Mouse (Mus musculus) layer of hippocampus, adult 9-10 months (tissue): ENCODE results near the gene Snx3.

Source experiments
- DNase-seq: peaks from one replicate; pipeline ENCODE4 v3.0.0; 2022; ENCODE audit warnings: low spot score

The Snx3 gene

DNA sequence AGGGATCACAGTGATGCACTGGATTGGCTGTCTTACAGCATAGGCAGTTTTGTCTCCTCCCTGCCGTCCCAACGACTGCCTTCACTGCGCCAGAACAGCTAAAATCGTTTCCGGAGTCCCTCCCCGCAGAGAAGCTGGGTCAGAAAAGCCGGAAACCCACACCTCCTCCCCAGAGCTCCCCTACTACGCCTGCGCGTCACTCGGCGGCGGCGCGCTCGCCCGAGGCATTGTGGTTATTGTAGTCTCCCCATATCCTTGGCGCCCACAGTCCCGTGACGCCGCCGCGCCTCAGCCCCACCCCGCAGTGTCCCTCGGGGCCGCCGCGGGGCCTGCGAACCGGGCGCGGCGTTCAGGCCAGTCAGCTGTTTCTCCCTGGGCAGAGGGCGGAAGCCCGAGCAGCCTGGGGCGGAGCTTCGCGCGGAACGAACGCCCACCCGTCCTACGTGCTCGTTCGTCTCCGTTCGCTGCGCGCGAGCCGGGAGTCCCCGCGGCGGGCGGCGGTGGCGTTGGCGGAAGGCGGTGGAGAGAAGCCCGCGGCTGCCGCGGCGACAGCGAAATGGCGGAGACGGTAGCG, at the start of gene Snx3:
Gene Snx3, plus strand, starts transcription at position 256 of the 574 bp plus-strand sequence.
- peak; percentile 93 for DNase-seq

DNA sequence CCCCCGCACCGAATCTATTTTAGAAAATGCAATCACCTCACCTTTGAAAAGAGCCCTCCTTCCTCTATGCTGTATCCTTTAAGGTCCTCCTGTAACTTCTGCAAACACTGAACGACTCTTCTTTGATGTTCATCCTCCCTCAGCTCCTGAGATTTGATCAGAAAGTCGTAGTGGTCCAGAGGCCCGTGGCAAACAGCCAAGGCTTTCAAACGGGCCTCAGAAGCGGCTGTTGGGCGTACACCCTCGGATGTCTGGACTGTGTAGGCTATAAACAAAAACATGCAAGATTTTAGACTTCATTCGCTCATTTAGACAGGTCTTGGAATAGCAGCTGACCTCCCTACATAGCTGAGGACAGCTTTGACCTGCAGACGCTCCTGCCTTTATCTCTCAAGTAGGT, 47.6 kb upstream of the Snx3 start:
- DNase-seq: no peak

DNA sequence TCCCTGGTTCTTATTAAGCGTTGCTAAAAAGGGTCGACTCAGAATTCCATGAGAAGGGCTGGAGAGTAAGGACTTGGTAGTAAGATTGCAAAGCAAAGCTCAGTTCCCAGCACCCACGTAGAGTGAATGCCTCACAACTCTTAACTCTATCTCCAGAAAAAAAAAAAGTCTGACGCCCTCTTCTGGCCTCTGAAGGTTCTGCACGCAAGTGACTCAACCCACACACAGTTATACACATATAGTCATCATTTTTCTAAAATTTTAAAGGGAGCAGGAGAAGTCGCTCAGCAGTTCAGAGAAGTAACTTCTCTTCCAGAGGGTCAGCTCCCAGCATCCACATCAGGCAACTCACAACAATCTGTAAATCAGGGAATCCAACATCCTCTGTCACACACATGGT, 47.1 kb upstream of the Snx3 start:
- DNase-seq: no peak

GRCm38 (mm10) chr10:42455981-42456380, 45.8 kb upstream of the Snx3 start:
- DNase-seq: no peak

GRCm38 (mm10) chr10:42457557-42458191, 44.2 kb upstream of the Snx3 start:
- DNase-seq: no peak

GRCm38 (mm10) chr10:42464224-42464623, 37.6 kb upstream of the Snx3 start:
- no peak for DNase-seq

- no peak for DNase-seq
Observed at GRCm38 (mm10) chr10:42464805-42465204, 37.0 kb upstream of the Snx3 start.

GRCm38 (mm10) chr10:42474946-42475514, 26.8 kb upstream of the Snx3 start:
- no peak for DNase-seq

- no peak for DNase-seq
Observed at GRCm38 (mm10) chr10:42476774-42477475, 24.9 kb upstream of the Snx3 start.

DNA sequence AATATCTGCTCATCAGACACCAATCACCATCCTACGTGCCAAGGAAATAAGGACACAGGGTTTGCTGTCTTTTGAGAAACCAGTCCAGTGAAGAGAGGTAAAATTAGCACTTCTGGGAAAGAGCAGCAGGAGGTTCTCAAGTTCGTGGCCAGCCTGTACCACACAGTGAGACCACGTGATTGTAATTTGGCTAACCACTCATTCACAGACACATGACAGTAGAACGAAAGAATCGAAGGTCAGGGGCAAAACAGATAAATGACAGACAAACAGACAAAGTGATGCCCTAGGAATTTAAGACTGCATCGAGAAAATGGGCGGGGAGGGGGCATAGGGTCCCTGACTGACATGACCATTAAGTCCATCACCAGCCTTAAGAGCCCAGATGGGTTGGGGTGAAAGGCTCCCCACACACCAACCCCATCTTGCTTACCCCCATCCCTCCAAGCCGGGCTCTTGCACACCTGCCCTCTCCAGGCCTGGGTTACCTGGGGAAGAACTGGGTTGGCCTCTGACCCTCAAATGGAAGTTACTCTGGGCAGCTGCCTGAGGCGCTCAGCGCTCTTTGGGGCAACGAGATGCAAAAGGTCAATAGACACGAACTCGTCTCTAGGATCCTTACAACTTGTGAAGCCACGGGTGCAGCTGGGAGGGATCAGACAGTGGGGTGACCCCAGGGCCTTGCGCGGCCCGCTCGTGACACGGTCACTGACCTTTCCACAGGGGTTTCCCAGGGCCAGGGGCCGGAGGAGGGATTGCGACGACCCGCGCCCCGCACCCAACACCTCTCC, 24.1 kb upstream of the Snx3 start:
- DNase-seq: no peak

- DNase-seq: peak; percentile 87
Observed at GRCm38 (mm10) chr10:42478341-42478720, 23.5 kb upstream of the Snx3 start, which contains the start of gene Afg1l. Gene Afg1l, minus strand, starts transcription at chr10:42478565.

GRCm38 (mm10) chr10:42480719-42481118, 21.1 kb upstream of the Snx3 start:
- DNase-seq: no peak

- DNase-seq: no peak
Observed at GRCm38 (mm10) chr10:42488606-42489296, 13.1 kb upstream of the Snx3 start.

DNA sequence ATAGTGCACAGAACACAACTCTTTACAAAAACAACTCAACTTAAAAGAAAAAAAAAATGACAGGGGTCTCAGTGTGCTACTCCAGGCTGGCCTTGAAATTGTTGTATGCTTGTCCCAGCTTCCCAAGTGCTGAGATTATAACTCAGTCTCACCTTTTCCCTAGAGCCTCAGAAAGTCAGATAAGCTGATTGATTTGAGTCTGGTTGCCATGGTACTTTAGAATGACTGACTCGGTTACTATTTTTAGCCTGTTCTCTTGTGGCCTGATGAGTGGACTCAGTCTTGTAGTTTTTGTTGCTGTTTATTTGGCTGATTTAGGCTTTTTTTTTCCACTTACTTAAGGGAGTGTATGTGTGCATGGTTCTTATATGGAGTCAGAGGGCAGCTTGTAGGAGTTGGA, 10.7 kb upstream of the Snx3 start:
- DNase-seq: no peak

GRCm38 (mm10) chr10:42492027-42492771, 9.6 kb upstream of the Snx3 start:
- no peak for DNase-seq

GRCm38 (mm10) chr10:42493000-42493399, 8.8 kb upstream of the Snx3 start:
- DNase-seq: no peak

- DNase-seq: no peak
Observed at GRCm38 (mm10) chr10:42500611-42501010, 1.2 kb upstream of the Snx3 start.

DNA sequence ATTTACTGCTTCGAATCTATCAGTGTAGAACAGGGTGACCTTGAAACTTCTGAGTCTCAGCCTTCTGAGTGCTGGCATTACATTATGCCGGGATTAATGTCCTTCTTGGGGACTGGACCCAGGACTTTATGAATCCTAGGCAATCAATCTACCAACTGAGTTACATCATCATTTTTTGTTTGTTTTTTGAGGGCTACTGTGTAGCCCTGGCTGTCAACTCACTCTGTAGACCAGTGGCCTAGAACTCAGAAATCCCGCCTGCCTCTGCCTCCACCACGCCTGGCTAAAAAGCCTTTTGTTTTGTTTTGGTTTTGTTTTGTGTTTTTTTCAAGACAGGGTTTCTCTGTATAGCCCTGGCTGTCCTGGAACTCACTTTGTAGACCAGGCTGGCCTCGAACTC, 669 bp upstream of the Snx3 start:
- no peak for DNase-seq

GRCm38 (mm10) chr10:42502349-42503111, 700 bp downstream of the Snx3 start:
- peak; percentile 29 for DNase-seq

DNA sequence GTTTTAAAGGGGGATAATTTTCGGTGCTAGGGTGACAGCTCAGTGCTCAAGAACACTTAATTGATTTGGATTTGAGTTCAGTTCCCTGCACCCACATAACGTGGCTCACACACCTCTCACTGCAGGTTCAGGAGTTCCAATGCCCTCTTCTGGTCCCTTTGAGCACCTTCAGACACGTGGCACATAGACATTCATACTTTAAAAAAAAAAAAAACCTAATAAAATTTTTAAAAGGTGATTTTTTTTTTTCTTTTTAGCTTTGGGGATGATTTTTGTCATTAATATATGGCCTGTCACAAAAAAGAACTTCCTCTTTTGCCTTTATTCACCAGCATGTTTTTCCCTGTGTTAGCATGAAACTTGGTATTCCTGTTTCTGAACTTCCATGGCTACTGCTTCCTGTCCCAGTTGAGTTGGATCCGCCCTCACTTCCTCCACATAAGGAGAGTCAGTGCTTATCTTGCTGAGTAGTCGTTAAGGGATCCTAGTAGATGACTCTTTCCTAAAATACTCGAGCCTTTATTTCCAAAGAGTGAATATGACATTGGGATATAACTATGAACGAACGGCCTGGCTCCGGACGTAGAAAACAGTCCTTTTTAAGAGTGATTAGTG, 2.4 kb downstream of the Snx3 start:
- no peak for DNase-seq
